Mouse (Mus musculus) forelimb bud, embryonic 11.5 days (tissue): ENCODE results near the gene Eif3d.
A peak's percentile ranks its signal among the peaks of the same experiment; 100 is the strongest.

Experiments used
- DNase-seq: peaks from one replicate; pipeline ENCODE4 v3.0.0-alpha.2; 2012; ENCODE audit warnings: low read depth, low spot score

The Eif3d gene

GRCm38 (mm10) chr15:77920511-77921462, 49.8 kb downstream of the Eif3d start:
- DNase-seq, result no peak

GRCm38 (mm10) chr15:77919441-77919840, 51.2 kb downstream of the Eif3d start:
- no peak for DNase-seq

GRCm38 (mm10) chr15:77916851-77917544, 53.6 kb downstream of the Eif3d start:
- peak; percentile 91 for DNase-seq

- DNase-seq, result no peak
Observed at GRCm38 (mm10) chr15:77915287-77915686, 55.3 kb downstream of the Eif3d start.

GRCm38 (mm10) chr15:77914507-77914906, 56.1 kb downstream of the Eif3d start:
- no peak for DNase-seq

GRCm38 (mm10) chr15:77913054-77913453, 57.6 kb downstream of the Eif3d start:
- no peak for DNase-seq

- DNase-seq, result no peak
Observed at GRCm38 (mm10) chr15:77912585-77912984, 58.0 kb downstream of the Eif3d start.

GRCm38 (mm10) chr15:77912048-77912447, 58.6 kb downstream of the Eif3d start:
- no peak for DNase-seq

GRCm38 (mm10) chr15:77911065-77911464, 59.5 kb downstream of the Eif3d start:
- no peak for DNase-seq
